Mouse (Mus musculus) limb, embryonic 13.5 days (tissue): Measurements from ENCODE around the gene Npr1. TPM values are rescaled to one million over a fixed set of nuclear protein-coding genes. Genes with fewer than 3 reads are reported as not detected.

Experiments
- ATAC-seq: fragments of 200-750 bp; cut with Nextera tagmentation; 2 replicates; pipeline ENCODE4 v1.8.0; 2017; ENCODE audit warnings: low read depth, moderate number of reproducible peaks, moderate TSS enrichment; ENCODE audit not compliant: low FRiP score
- H3K27ac ChIP-seq: fragments of 300-500 bp; sonication (generic); 2 replicates; pipeline ENCODE4 v1.5.1; 2015; ENCODE audit warnings: inconsistent platforms, mild to moderate bottlenecking, moderate library complexity
- H3K27me3 ChIP-seq: fragments of 300-500 bp; sonication (generic); 2 replicates; pipeline ENCODE4 v1.6.1; 2015; ENCODE audit warnings: mild to moderate bottlenecking, inconsistent platforms
- H3K36me3 ChIP-seq: fragments of 300-500 bp; sonication (generic); 2 replicates; pipeline ENCODE4 v1.6.1; 2015; ENCODE audit warnings: inconsistent platforms, mild to moderate bottlenecking, moderate library complexity
- H3K4me1 ChIP-seq: fragments of 300-500 bp; sonication (generic); 2 replicates; pipeline ENCODE4 v1.6.1; 2015; ENCODE audit warnings: inconsistent platforms
- H3K4me2 ChIP-seq: fragments of 300-500 bp; sonication (generic); replicated peaks from 2 replicates; pipeline ENCODE4 v1.6.1; 2015; ENCODE audit warnings: inconsistent platforms, mild to moderate bottlenecking, moderate library complexity
- H3K4me3 ChIP-seq: fragments of 300-500 bp; sonication (generic); 2 replicates; pipeline ENCODE4 v1.5.1; 2015; ENCODE audit warnings: moderate library complexity, mild to moderate bottlenecking, inconsistent platforms
- H3K9ac ChIP-seq: fragments of 300-500 bp; sonication (generic); 2 replicates; pipeline ENCODE4 v1.6.1; 2015; ENCODE audit warnings: mild to moderate bottlenecking, inconsistent platforms
- H3K9me3 ChIP-seq: fragments of 300-500 bp; sonication (generic); 2 replicates; pipeline ENCODE4 v1.6.1; 2016; ENCODE audit warnings: inconsistent platforms
- WGBS: fragments of 180-500 bp; shearing (Covaris S2); methylation state at CpG from one replicate; pipeline ENCODE4 v1.1.7; 2015; 5-methylcytosine and 5-hydroxymethylcytosine counted together
- polyA plus RNA-seq: library from polyadenylated mRNA; unstranded; fragments of >200 nt; fragmentation: Nextera tagmentation; extraction: Ambion mirVana; gene quantifications from 2 replicates; pipeline ENCODE4 v1.2.1, GENCODE M21; 2015

Npr1 gene
- polyA plus RNA-seq, 1 experiment from 2014 or later: 4.8 TPM

GRCm38 (mm10) chr3:90400993-90401392, 64.7 kb downstream of the Npr1 start:
- Histone ChIP-seq H3K27me3 (no peaks in the 10 kb centered on the region), H3K4me1 (no peaks in the 10 kb centered on the region), H3K9me3 (no peaks in the 10 kb centered on the region), H3K4me2 (no peak overlapping the region), H3K4me3 (no peak overlapping the region), H3K36me3 (peaks cover 98% of the 10 kb centered on the region), H3K27ac (no peak overlapping the region), H3K9ac (no peak overlapping the region)
- no peak for ATAC-seq
- 87% methylated on average over 4 of the region's 4 CpGs for WGBS

Other genes with a start within 250 kb of the Npr1 start
- 96.8 and 99.7 TPM in 2 replicates for gene Jtb, start 234.3 kb downstream of the Npr1 start, polyA plus RNA-seq
- gene Creb3l4, start 222.4 kb downstream of the Npr1 start, polyA plus RNA-seq: 10.9 and 12.5 TPM in 2 replicates
- 102 and 103 TPM in 2 replicates for gene Slc39a1, start 217.7 kb downstream of the Npr1 start, polyA plus RNA-seq
- gene Crtc2, start 211.7 kb downstream of the Npr1 start, polyA plus RNA-seq: 22.0 and 23.6 TPM in 2 replicates
- 4.2 and 5.3 TPM in 2 replicates for gene Dennd4b, start 200.7 kb downstream of the Npr1 start, polyA plus RNA-seq
- gene Gatad2b, start 172.7 kb downstream of the Npr1 start, polyA plus RNA-seq: 19.4 and 19.6 TPM in 2 replicates
- 38.7 and 38.8 TPM in 2 replicates for gene Slc27a3, start 75.9 kb downstream of the Npr1 start, polyA plus RNA-seq
- 28.5 and 29.4 TPM in 2 replicates for gene Ints3, start 32.2 kb downstream of the Npr1 start, polyA plus RNA-seq
- 277 and 284 TPM in 2 replicates for gene Ilf2, start 10.3 kb upstream of the Npr1 start, polyA plus RNA-seq
- gene Snapin, start 25.2 kb upstream of the Npr1 start, polyA plus RNA-seq: 83.1 and 85.4 TPM in 2 replicates
- gene Chtop, start 43.6 kb upstream of the Npr1 start, polyA plus RNA-seq: 186 and 187 TPM in 2 replicates
- 14.2 and 15.0 TPM in 2 replicates for gene S100a1, start 48.5 kb upstream of the Npr1 start, polyA plus RNA-seq
- 26.7 and 30.8 TPM in 2 replicates for gene S100a13, start 48.6 kb upstream of the Npr1 start, polyA plus RNA-seq
- 9.4 and 9.9 TPM in 2 replicates for gene S100a14, start 61.0 kb upstream of the Npr1 start, polyA plus RNA-seq
- gene S100a16, start 71.4 kb upstream of the Npr1 start, polyA plus RNA-seq: 76.2 and 80.7 TPM in 2 replicates
- gene S100a3, start 94.7 kb upstream of the Npr1 start, polyA plus RNA-seq: 0.54 and 0.70 TPM in 2 replicates
- gene S100a2, start 124.4 kb upstream of the Npr1 start, polyA plus RNA-seq: not detected in 2 replicates
- gene Gm42674, start 136.0 kb upstream of the Npr1 start, polyA plus RNA-seq: not detected in 2 replicates
- 6.7 and 7.0 TPM in 2 replicates for gene S100a4, start 137.9 kb upstream of the Npr1 start, polyA plus RNA-seq
- gene S100a5, start 142.7 kb upstream of the Npr1 start, polyA plus RNA-seq: not detected in 2 replicates
- gene S100a6, start 147.0 kb upstream of the Npr1 start, polyA plus RNA-seq: 58.5 and 64.0 TPM in 2 replicates
- 0.34 TPM in 1 of 2 replicates, not detected in the other for gene S100a7a, start 188.2 kb upstream of the Npr1 start, polyA plus RNA-seq
- gene S100a8, start 203.1 kb upstream of the Npr1 start, polyA plus RNA-seq: 6.0 and 6.6 TPM in 2 replicates
- gene S100a9, start 229.9 kb upstream of the Npr1 start, polyA plus RNA-seq: 3.4 and 4.9 TPM in 2 replicates